Mouse (Mus musculus): ENCODE measurements around the gene Ywhah. TPM values are rescaled to one million over a fixed set of nuclear protein-coding genes. Genes with fewer than 3 reads are reported as not detected.
"Not testable (repeated sequence)": the region's sequence is repeated elsewhere in the genome, so short reads cannot be mapped to it uniquely, and the experiment has no call there.

Gene Ywhah
- total RNA-seq, 1 experiment from 2014 or later, result 167 TPM

- no peak for ATAC-seq (replicated peaks in 1 of 2; ENCODE audit: insufficient read depth in 1 of 2, low FRiP score in 2 of 2, low TSS enrichment in 1 of 2, low read depth in 1 of 2, poor library complexity in 2 of 2, severe bottlenecking in 2 of 2)
Measured at GRCm38 (mm10) chr5:33034916-33035315, 16.3 kb downstream of the Ywhah start.

GRCm38 (mm10) chr5:33038656-33039509, 20.3 kb downstream of the Ywhah start:
- no peak for ATAC-seq (replicated peaks in 1 of 2; ENCODE audit: insufficient read depth in 1 of 2, low FRiP score in 2 of 2, low TSS enrichment in 1 of 2, low read depth in 1 of 2, poor library complexity in 2 of 2, severe bottlenecking in 2 of 2)

GRCm38 (mm10) chr5:33039510-33039911, 20.9 kb downstream of the Ywhah start:
- peak; percentile 71 to 82 for ATAC-seq (replicated peaks in 1 of 2; ENCODE audit: insufficient read depth in 1 of 2, low FRiP score in 2 of 2, low TSS enrichment in 1 of 2, low read depth in 1 of 2, poor library complexity in 2 of 2, severe bottlenecking in 2 of 2)

- not testable (repeated sequence) for ATAC-seq (replicated peaks in 1 of 2; ENCODE audit: insufficient read depth in 1 of 2, low FRiP score in 2 of 2, low TSS enrichment in 1 of 2, low read depth in 1 of 2, poor library complexity in 2 of 2, severe bottlenecking in 2 of 2)
Measured at GRCm38 (mm10) chr5:33040735-33041134, 22.1 kb downstream of the Ywhah start.

GRCm38 (mm10) chr5:33043397-33043796, 24.8 kb downstream of the Ywhah start:
- ATAC-seq (replicated peaks in 1 of 2; ENCODE audit: insufficient read depth in 1 of 2, low FRiP score in 2 of 2, low TSS enrichment in 1 of 2, low read depth in 1 of 2, poor library complexity in 2 of 2, severe bottlenecking in 2 of 2), result no peak

GRCm38 (mm10) chr5:33044636-33045315, 26.2 kb downstream of the Ywhah start:
- ATAC-seq (replicated peaks in 1 of 2; ENCODE audit: insufficient read depth in 1 of 2, low FRiP score in 2 of 2, low TSS enrichment in 1 of 2, low read depth in 1 of 2, poor library complexity in 2 of 2, severe bottlenecking in 2 of 2), result no peak

GRCm38 (mm10) chr5:33045316-33045705, 26.7 kb downstream of the Ywhah start:
- no peak for ATAC-seq (replicated peaks in 1 of 2; ENCODE audit: insufficient read depth in 1 of 2, low FRiP score in 2 of 2, low TSS enrichment in 1 of 2, low read depth in 1 of 2, poor library complexity in 2 of 2, severe bottlenecking in 2 of 2)

- ATAC-seq (replicated peaks in 1 of 2; ENCODE audit: insufficient read depth in 1 of 2, low FRiP score in 2 of 2, low TSS enrichment in 1 of 2, low read depth in 1 of 2, poor library complexity in 2 of 2, severe bottlenecking in 2 of 2), result no peak
Measured at GRCm38 (mm10) chr5:33052849-33053582, 34.4 kb downstream of the Ywhah start.

- no peak for ATAC-seq (replicated peaks in 1 of 2; ENCODE audit: insufficient read depth in 1 of 2, low FRiP score in 2 of 2, low TSS enrichment in 1 of 2, low read depth in 1 of 2, poor library complexity in 2 of 2, severe bottlenecking in 2 of 2)
Measured at GRCm38 (mm10) chr5:33056126-33056765, 37.6 kb downstream of the Ywhah start.

- no peak for ATAC-seq (replicated peaks in 1 of 2; ENCODE audit: insufficient read depth in 1 of 2, low FRiP score in 2 of 2, low TSS enrichment in 1 of 2, low read depth in 1 of 2, poor library complexity in 2 of 2, severe bottlenecking in 2 of 2)
Measured at GRCm38 (mm10) chr5:33070071-33070470, 51.5 kb downstream of the Ywhah start.

- no peak for ATAC-seq (replicated peaks in 1 of 2; ENCODE audit: insufficient read depth in 1 of 2, low FRiP score in 2 of 2, low TSS enrichment in 1 of 2, low read depth in 1 of 2, poor library complexity in 2 of 2, severe bottlenecking in 2 of 2)
Measured at GRCm38 (mm10) chr5:33076490-33077191, 58.0 kb downstream of the Ywhah start.

Other genes starting within 250 kb of the Ywhah start
- 19.7 and 35.3 TPM in 2 replicates for gene Pisd, start 233.2 kb upstream of the Ywhah start, total RNA-seq (2017)
- gene Gm20671, start 191.7 kb upstream of the Ywhah start, total RNA-seq (2017), result 10.1 TPM in 1 of 2 replicates, not detected in the other
- 36.0 and 42.8 TPM in 2 replicates for gene Prr14l, start 164.6 kb upstream of the Ywhah start, total RNA-seq (2017)
- gene Depdc5, start 155.1 kb upstream of the Ywhah start, total RNA-seq (2017), result 22.6 and 28.8 TPM in 2 replicates
- not detected in 2 replicates for gene Slc5a1, start 85.4 kb downstream of the Ywhah start, total RNA-seq (2017)
- 0.99 and 1.3 TPM in 2 replicates for gene Spon2, start 199.6 kb downstream of the Ywhah start, total RNA-seq (2017)